Mouse (Mus musculus) urinary bladder, postnatal 36 days (tissue): ENCODE measurements around the gene Gmpr.

Experiments used
- DNase-seq, 2 experiments: peaks; one replicate each; pipeline ENCODE4 v3.0.0; 2022; ENCODE audit warnings: low spot score in 2 of 2, mixed read lengths in 1 of 2

The Gmpr gene

DNA sequence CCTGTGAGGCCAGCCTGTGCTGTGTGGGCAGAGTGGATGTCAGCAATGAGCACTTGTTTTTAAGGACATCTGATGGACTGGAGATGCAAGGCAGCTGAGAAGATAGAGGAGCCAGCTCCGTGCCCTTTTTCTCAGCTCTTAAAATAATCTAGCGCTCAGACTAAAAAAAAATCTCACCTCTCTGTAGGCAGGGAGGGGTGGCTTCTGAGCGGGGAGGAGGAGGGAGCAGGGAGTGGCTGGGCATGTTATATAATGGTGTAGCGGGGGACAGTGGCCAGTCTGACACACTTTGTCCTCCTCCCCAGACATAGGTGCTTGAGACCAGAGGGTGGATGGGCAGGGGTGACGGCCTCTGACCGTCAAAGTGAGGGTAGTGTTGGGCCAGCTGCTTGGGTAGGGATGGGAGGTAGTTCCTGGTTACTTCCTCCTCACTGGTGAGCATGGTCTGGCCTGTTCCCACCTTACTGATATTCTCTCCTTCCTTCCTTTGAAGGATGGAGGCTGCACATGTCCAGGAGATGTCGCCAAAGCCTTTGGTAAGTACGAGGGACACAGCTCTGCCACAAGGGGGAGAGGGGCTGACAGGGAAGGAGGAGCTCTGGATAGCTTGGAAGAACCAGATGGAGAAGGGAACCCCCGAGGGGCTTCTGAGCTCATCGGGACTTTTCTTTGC lies 31.4 kb downstream of the Gmpr start:
- DNase-seq = peak; percentile 26 to 42

DNA sequence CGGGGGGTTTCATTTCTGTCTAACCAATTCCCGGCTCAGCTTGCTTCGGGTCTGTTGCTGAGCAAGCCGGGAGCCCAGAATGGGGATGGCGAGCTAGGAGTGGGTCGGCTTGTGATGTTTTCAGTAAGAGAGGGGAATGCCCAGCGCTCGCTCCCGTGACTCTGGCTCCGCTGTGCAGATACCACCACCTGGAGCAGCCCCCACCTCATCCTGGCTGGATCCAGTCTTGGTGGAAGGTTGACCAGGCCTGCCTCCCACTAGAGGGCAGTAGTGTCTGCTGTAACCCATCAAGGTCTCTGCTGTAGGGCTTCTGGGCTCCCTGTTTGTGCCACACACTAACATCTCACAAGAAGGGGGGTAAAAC lies 31.9 kb downstream of the Gmpr start:
- DNase-seq = peak; percentile 62 to 66

DNA sequence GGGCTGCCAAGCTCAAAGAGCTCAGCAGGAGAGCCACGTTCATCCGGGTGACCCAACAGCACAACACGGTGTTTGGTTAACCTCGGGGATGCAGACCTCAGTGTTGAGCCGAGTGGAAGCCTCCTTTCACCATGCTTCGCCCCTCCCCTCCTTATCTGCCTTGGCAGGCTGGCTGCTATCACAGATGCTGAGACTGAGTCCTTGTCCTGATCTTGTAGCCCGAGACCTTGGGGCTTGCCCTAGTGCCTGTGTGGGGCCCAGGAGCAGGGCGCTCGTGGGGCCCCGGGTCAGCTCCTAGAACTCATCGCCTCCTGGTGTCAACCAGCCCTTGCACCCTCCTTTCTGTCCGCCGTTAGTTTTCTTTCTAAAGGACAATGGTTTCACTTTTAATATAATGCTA lies 38.7 kb downstream of the Gmpr start:
- no peak for DNase-seq

DNA sequence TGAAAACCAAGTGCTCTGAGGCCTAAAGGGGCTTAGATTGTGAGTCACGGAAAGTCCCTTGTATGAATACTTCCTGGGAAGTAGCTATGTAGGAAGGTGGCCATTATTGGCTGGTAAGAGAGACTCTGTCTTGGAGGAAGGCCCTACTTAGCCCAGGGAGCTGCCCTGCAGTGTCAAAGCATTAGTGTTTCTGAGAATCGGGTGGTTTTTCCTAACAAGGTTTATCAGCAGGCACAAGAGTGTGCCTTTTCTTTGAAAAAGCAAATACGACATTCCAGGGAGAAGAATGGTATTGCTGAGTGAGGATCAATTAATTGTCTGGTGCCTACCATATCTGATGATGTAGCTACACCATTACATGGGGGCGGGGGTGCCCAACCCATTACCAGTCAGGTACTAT lies 39.7 kb downstream of the Gmpr start:
- no peak for DNase-seq

DNA sequence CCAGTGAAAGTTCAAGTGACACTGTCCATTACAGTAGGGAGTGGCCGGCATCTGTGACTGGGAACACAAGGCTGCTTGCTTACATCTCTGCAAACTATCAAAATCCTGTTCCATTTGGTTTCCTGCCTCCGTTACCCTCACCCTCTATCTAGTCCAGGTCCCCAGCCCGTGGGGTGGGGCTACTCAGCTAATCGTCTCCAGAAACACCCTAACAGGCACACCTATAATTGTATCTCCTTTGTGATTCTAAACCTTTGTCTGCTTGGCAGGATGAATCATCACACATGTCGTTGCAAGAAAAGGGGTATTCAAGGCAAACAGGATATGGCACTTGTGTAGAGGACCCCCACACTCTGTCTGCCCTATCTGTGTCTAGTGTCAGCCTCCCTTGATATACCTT lies 40.3 kb downstream of the Gmpr start:
- DNase-seq = no peak

DNA sequence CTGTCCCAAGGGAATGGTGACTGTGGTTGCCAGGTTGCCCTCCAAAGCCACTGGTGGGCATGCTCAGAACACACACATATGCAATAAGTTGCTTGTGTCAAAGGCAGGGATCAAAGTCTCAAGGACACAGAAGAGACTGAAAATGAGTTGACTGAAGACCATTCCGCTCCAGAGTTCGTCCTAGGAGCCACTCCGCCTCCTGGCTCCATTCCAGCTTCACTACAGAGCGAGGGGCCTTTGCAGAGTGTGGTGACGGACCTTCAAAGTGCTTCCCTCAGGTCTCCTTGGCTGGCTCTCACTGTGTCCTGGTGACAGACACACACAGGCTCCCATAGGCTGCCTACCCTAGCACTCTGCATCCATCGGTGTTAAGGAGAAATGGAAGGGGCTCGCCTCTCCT lies 46.4 kb downstream of the Gmpr start:
- no peak for DNase-seq

DNA sequence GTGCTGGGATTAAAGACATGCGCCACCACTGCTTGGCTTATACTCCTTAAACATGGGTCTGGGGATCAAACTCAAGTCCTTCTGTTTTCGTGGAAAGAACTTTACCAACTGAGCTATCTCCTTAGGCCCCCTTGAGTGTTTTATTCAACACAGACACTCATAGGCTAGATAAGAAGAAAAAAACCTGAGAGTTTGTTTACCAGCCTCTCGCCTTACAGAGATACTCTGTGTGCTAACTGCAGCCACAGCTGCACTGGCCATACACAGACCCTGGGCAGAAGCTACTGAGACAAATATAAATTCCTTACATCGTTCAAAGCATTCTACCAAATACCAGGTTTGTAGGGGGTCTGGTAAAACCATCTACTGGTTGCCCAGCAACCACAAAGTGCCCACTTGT lies 51.1 kb downstream of the Gmpr start:
- no peak for DNase-seq

DNA sequence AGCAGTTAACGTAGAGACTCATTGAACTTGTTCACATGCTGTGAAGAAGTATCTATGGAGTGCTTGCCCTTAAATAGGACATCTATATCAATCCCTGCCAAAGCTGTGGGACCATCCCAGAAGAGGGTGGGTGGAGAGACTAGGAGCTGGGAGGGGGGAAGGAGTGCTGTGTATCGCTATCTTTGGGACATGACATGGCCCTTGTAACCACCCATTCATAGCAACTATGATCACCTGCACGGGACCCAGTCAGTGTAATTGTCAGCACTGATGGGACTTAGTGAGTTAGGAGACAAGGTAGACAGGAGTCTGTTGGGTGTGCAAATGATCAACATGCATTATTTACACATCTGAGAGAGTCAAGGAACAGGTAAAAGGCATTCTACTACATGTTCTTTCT lies 52.0 kb downstream of the Gmpr start:
- no peak for DNase-seq

DNA sequence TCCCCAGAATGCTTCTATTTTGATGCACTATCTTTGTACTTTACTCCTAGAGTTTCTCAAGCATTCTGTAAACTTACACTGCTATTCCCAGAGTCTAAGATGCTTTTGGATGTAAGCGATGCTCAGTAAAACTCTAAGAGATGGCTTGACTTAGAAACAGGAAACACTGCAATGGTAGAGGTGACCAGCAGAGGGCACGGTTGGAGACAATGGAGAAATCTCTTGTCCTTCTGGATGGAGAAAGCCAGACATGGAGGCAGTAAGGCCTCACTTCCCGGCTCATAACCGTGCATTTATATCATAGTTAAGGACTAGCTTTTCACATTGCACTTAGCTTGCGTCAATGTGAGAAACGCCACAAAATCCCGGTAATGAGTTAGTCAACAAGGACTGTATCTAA lies 53.3 kb downstream of the Gmpr start:
- DNase-seq = no peak

DNA sequence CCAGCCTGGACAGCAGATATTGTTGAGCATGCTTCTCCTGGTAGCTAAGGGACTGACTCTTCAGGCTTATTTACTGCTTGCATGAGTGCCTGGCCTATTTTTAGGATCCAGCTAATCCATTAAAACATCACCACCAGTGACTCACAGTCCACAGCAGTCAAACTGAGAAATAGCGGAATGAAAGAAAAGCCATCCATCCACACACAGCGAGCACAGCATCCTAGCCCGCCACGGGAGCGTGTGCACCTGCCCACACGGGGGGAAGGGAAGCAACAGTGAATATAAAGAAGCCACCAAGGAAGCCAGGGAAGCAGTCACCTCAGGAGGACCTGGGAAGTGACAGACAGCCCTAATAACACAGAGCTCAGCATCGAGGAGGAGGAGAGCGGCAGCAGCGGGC lies 54.8 kb downstream of the Gmpr start:
- DNase-seq = no peak

DNA sequence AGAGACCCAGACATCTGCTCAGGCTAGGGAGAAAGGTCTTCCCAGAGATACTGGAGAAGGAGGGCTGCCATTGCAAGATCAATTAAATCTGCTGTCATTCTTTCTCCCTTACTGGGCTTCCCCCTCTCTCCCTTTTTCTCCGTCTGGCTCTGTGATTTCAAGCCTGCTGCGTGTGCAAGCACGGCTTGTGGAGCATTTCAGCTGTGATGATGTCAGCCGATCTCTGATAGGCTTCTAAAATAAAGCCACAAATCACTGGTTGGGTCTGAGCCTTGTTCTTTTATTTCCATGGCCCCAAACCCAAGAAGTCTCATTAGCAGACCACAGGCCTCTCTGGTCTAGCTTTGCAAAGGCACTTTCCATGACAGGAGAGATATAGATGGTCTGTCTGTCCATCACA lies 57.7 kb downstream of the Gmpr start:
- no peak for DNase-seq

DNA sequence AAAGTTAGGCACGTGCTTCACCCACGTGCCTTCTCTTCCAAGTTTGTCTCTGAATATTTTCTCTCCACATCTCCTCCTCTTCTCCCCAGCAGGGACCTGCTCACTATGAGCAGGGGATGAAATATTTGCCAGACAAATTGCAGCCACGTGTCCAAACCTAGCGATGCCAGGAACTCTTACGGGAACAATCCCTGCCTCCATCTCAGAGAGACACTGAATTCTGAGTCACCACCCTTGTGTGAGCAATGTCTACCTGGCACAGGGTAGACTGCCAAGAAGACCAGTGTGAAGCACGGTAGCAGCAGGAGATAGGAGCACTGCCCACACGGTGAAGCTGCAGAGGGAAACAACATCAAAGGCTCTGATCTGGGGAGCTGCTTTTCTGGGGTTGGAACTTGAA lies 62.7 kb downstream of the Gmpr start:
- DNase-seq = no peak

DNA sequence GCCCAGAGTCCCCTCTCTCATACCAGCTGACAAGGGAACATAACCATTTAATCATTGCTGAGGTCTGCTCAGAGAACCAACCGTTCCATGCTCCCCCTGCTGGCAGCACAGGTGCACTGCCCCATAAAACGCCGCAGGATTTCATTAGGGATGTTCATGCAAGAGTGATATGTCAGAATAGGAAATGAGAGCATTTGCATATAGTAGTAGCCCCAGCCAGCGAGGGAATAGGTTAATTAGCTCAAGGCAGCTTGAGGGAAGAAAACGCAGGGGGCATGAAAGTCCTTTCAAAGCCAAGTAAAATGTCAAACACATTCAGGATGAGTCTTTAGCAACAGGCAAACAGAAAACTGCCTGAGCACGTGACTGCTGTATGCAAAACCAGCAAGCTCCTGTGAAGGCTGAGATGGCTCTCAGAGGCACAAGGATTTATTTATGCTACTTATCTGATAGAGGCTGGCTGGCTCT lies 64.6 kb downstream of the Gmpr start:
- peak; percentile 67 to 68 for DNase-seq

DNA sequence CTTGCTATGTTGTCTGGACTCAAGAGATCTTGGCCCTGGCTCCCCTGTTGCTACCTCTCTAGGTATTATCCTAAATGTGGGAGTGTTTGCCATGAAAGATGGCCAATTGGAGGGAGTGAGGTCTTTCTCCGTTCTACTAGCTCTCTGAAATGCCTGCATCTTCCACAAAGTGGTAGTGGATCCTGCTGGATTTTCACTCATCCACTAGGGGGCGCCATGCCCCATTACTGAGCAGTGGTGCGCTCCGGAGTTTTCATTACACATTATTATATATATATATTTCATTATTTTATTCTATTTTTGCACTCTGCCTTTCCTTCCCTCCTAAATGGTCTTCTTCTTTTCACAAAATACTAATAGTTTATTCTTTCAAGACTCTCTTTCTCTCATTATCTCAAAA lies 65.5 kb downstream of the Gmpr start:
- DNase-seq = peak in 1 of 2 experiments; percentile 58

DNA sequence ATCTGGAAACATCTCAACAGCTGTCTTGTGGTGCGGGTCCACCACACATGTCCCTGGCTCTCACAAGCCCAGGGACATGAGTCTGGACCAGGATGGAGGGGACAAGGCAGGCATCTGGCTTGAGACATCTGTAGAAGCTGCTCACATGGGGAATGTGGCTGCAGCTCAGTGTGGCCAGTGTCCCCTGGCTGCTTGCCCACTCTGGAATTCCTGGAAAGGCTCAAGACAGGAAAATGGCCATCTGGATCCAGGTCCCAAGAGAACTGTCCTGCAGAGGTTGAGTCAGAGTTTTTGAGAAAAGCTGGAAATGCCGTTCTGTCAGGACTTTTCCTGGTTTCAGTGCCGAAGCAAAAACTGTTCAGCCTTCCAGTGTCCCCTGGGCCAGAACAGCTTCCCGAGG lies 68.9 kb downstream of the Gmpr start:
- peak in 1 of 2 experiments; percentile 77 for DNase-seq

DNA sequence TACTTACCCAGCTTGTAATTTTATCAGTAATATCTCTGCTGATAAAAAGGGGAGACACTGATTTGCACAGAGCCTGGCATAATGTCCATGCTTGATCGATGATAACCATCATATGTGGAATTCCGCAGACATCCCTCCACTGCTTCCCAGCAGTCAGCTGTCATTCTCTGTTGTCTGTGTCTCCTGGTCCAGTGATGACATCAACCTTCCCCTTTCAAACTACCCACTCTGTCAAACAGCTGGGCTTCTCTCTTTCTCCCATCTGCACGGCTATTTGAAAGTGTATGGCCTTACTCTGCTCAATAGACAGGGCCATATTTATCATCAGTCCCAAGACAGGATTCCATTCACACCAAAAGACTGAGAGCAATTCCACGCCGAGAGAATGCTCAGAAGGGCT lies 70.1 kb downstream of the Gmpr start:
- DNase-seq = no peak

DNA sequence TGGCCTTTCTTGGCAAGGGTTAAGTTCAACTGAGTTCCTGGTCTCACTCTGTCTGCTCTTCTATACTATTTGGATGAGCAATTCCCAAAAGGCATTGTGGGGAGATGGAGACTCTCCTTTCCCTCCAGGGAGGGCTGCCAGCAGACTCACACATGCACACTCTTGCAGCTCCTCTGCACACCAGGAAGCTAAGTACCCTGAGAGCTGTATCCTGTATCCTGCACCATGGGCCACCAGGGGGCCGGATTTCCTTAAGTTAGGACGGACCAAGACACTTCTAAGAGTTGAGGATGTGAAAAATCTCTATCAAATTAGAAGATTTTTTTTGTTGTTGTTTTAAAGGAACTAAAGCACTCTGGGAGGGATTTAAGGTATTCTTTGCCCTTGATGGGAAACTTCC lies 70.5 kb downstream of the Gmpr start:
- DNase-seq = no peak

DNA sequence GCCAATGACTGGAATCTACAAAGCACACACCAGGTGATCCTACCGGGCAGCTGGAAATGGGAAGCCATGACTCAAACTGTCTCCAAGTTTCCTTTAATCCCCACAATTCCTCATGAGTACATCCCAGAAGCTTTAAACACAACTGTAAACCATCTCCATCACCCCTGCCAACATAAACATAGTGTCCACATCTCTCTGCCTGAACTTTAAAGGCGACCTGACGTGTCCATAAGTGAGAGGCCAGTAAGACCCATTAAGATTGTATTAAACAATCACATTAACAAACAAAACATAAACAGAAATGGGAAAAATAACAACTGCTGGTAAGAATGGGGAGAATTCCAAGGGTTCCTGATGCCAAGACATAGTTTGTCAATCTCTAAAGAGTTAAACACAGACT lies 72.5 kb downstream of the Gmpr start:
- DNase-seq = no peak

DNA sequence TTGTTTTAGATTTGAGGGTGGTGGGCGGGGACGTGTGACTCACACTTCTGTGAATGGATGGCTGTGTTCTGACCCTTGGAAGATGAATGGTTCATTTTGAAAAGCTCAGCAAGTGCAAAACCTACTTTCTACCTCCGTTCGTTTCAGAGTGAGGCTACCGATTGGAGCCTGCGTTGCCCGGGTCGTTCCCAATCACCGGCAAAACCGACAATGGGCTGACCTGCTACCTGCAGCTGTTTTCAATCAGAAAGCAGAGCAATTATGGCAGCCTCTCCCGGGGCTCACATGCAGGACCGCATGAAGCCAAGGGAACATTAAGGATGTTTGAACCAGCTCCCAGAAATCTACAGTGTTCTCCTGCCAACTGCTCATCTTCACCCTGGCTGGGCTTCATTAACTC lies 75.0 kb downstream of the Gmpr start:
- peak in 1 of 2 experiments; percentile 20 for DNase-seq

DNA sequence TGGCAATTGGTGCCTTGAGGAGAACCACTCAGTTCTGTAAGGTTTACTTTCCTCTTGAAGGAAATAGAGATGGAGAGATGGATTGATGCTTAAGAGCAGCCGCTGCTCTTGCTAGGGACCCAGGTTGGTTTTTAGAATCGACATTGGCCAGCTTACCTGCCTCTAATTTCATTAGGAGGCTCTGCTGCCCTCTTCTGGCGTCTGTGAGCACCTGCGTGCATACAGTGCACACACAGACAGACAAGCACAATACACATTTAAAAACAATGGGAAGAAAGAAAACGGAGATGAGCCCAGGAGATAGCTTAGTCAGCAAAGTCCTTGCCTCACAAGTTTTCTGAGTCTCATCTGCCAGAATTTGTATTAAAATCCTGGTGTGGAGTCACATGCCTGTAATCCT lies 75.8 kb downstream of the Gmpr start:
- no peak for DNase-seq

DNA sequence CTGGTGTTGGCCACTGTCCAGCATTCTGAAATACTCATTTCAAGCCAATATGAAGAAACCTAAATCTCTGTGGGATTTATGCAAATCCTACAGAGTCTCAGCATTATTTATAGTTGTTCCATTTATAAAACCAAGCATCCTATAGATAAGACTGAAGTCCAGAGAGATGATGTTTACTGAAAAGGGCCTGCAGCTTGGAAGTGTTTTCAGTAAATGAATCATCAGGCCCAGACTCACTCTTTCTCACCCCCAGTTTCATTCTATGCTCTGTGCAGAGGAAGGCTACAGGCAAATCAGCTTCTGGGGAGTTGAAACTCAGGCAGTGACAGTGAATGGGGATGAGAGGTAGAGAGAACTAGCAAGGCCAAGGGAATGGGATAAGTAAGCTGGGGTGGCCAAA lies 83.7 kb downstream of the Gmpr start:
- no peak for DNase-seq

DNA sequence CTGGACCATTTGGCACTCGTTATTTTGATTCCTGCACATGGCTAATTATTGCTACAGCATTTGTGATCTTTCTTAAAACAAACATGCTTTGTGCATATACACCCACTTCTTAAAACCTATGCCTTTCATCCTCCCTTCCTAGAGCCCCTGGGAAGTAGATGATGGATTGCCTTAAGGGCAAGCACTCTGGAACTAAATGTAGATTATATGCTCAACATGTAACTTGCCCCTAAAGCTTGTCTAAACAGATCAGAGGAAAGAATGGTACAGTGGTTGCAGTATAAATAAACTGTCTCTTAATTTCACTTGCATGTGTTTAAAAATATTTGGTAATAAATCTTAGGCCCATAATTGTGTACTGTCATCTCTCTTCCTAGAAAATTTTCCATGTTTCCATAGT lies 86.7 kb downstream of the Gmpr start:
- no peak for DNase-seq

DNA sequence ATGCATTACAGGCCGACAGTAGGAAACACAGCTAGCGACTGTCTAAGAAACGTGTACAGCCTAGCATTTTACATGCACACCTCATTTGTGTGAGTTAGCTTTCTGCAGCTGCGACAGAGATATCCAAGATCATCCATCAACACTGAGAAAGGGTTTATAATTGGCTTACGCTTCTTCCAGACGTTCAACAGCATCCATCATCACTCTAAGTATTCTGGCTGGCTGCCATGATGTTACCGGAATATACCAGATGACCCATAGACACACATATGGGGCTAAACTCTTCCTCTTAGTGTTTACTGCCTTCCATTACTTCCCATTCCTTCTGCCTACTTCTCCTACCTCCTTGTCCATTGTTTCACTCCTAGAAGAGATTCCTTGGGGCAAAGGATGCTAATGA lies 88.2 kb downstream of the Gmpr start:
- no peak for DNase-seq

DNA sequence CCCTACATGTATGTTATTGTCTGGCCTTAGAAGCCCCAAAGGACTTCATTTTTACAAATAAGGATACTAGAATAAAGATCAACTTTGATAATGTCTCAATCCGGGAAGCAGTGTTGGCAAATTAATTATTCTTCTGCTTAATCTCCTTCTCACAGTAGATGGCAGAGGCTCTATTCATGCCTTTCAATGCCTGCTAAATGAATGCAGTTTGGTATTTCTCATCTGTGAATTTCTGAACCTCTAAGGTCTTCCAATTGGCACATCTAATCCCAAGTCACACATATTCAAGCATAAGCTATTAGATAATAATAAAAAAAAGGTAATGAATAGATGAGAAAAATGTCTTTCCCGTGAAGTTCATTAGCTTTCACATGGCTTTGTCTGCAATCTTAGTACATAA lies 92.6 kb downstream of the Gmpr start:
- no peak for DNase-seq
